Mouse (Mus musculus): Measurements from ENCODE around the gene Stk24. TPM values are rescaled to one million over a fixed set of nuclear protein-coding genes. Genes with fewer than 3 reads are reported as not detected.

The Stk24 gene
- total and polyA plus RNA-seq, 2 experiments from 2014 or later = 15.0 to 18.7 TPM

DNA sequence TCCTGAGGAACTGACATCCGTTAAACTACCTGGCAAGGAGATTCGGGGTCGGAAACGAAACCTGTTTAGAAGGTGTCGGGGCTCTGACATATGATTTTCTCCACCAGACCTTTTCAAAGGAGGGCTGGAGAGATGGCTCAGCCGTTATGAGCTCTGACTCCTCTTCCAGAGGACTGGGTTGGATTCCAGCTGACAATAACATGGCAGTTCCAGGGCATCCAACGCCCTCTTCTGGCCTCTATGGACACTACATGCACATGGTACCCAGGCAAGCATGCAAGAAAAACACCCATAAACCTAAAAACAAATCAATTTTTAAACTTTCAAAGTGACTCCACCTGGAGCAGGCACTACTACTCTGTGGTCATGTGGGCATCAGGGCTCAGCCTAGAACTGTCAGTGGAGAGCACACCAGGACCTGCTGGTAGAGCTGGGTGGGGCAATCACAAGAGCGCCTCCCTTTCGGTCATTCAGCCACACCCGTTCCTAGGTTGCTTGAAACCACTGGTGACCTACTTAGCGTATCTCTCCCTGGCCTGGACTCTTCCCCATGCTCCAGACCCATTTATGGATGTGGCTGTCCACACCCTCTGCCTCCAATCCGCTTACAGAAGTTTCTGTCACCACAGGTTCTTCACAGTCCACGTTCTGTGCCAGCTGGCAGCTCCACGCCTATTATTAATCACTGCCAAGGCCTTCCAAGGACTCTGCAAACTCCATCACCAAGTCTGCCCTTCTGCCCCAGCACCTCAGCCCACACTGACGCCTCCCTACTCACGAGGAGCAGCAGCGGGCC is 18.3 kb downstream of the Stk24 start:
- 0 out of 2 replicates have a peak, but pooled peaks have one; percentile 38 for ATAC-seq
- Histone ChIP-seq H3K27me3 (ENCODE audit: insufficient read depth, low read length) (no peaks in the 10 kb centered on the region), H3K4me2 (ENCODE audit: low read depth, low read length) (no peak overlapping the region), H3K9ac (replicated peaks; ENCODE audit: low read length) (no peak overlapping the region), H3K36me3 (ENCODE audit: insufficient read depth, low read length) (no peaks in the 10 kb centered on the region), H3K27ac (no peak overlapping the region), H3K9me3 (ENCODE audit: low read length) (no peaks in the 10 kb centered on the region), H3K4me1 (ENCODE audit: insufficient read depth, low read length) (peaks cover 7% of the 10 kb centered on the region; the same call in 1 of the 2 replicates), H3K4me3 (ENCODE audit: low read length) (no peak overlapping the region)
- 0 out of 2 replicates have a peak, but pooled peaks have one; percentile 10 for TF ChIP-seq CTCF (IDR thresholded peaks at IDR 0.05; ENCODE audit: low read depth)
- WGBS = 75% methylated on average over 17 of the region's 17 CpGs
- DNase-seq (ENCODE audit: low spot score) = peak; percentile 63

GRCm38 (mm10) chr14:121359850-121360249 is 20.0 kb downstream of the Stk24 start:
- no peaks in the 10 kb centered on the region for H3K9me3 ChIP-seq (ENCODE audit: low read length)
- H3K27ac ChIP-seq = no peak overlapping the region
- DNase-seq (ENCODE audit: low spot score) (no peak), ATAC-seq (no peak)
- no peak for TF ChIP-seq CTCF (IDR thresholded peaks at IDR 0.05; ENCODE audit: low read depth)
- H3K36me3 ChIP-seq (ENCODE audit: insufficient read depth, low read length) = no peaks in the 10 kb centered on the region
- H3K9ac ChIP-seq (replicated peaks; ENCODE audit: low read length) = no peak overlapping the region
- no peak overlapping the region for H3K4me3 ChIP-seq (ENCODE audit: low read length)
- no peaks in the 10 kb centered on the region for H3K4me1 ChIP-seq (ENCODE audit: insufficient read depth, low read length)
- 69% methylated on average over 8 of the region's 8 CpGs for WGBS
- no peaks in the 10 kb centered on the region for H3K27me3 ChIP-seq (ENCODE audit: insufficient read depth, low read length)
- no peak overlapping the region for H3K4me2 ChIP-seq (ENCODE audit: low read depth, low read length)

- H3K4me1 ChIP-seq (ENCODE audit: insufficient read depth, low read length) = no peaks in the 10 kb centered on the region
- H3K36me3 ChIP-seq (ENCODE audit: insufficient read depth, low read length) = no peaks in the 10 kb centered on the region
- no peak overlapping the region for H3K4me3 ChIP-seq (ENCODE audit: low read length)
- 66% methylated on average over 3 of the region's 3 CpGs for WGBS
- H3K27ac ChIP-seq = no peak overlapping the region
- H3K9ac ChIP-seq (replicated peaks; ENCODE audit: low read length) = no peak overlapping the region
- H3K4me2 ChIP-seq (ENCODE audit: low read depth, low read length) = no peak overlapping the region
- DNase-seq (ENCODE audit: low spot score) (no peak), ATAC-seq (no peak)
- H3K27me3 ChIP-seq (ENCODE audit: insufficient read depth, low read length) = no peaks in the 10 kb centered on the region
- no peaks in the 10 kb centered on the region for H3K9me3 ChIP-seq (ENCODE audit: low read length)
- no peak for TF ChIP-seq CTCF (IDR thresholded peaks at IDR 0.05; ENCODE audit: low read depth)
These were observed 20.8 kb downstream of the Stk24 start for GRCm38 (mm10) chr14:121359015-121359414.

DNA sequence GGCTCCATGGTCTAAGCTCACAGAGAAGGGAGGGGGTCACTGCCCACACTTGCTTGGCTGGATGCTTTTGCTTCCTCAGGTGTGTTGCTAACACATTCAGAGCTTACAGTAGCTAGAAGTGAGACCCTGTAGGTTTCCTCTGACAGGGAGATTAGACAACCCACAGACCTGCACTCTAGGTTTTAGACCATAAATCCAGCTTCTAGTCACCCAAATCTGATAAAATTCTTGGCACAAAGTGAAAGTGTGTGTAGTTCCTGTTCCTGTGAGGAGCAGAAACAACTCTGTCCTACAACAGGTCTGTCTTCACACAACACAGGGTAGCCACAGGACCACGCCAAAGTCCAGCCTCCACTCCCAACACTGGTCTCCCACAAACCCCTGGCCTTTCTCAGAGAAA is 21.5 kb downstream of the Stk24 start:
- 96% methylated on average over 1 of the region's 1 CpGs for WGBS
- H3K27ac ChIP-seq = no peak overlapping the region
- H3K4me3 ChIP-seq (ENCODE audit: low read length) = no peak overlapping the region
- no peaks in the 10 kb centered on the region for H3K9me3 ChIP-seq (ENCODE audit: low read length)
- H3K4me1 ChIP-seq (ENCODE audit: insufficient read depth, low read length) = no peaks in the 10 kb centered on the region
- no peak for ATAC-seq
- no peaks in the 10 kb centered on the region for H3K27me3 ChIP-seq (ENCODE audit: insufficient read depth, low read length)
- H3K9ac ChIP-seq (replicated peaks; ENCODE audit: low read length) = no peak overlapping the region
- DNase-seq (ENCODE audit: low spot score) = no peak
- no peaks in the 10 kb centered on the region for H3K36me3 ChIP-seq (ENCODE audit: insufficient read depth, low read length)
- H3K4me2 ChIP-seq (ENCODE audit: low read depth, low read length) = no peak overlapping the region
- TF ChIP-seq CTCF (IDR thresholded peaks at IDR 0.05; ENCODE audit: low read depth) = no peak

- no peaks in the 10 kb centered on the region for H3K36me3 ChIP-seq (ENCODE audit: insufficient read depth, low read length)
- no peak for TF ChIP-seq CTCF (IDR thresholded peaks at IDR 0.05; ENCODE audit: low read depth)
- H3K27me3 ChIP-seq (ENCODE audit: insufficient read depth, low read length) = no peaks in the 10 kb centered on the region
- no peaks in the 10 kb centered on the region for H3K9me3 ChIP-seq (ENCODE audit: low read length)
- peak; percentile 27 for DNase-seq (ENCODE audit: low spot score)
- H3K9ac ChIP-seq (replicated peaks; ENCODE audit: low read length) = no peak overlapping the region
- no peak overlapping the region for H3K27ac ChIP-seq
- no peak for ATAC-seq
- no peak overlapping the region for H3K4me2 ChIP-seq (ENCODE audit: low read depth, low read length)
- peaks cover 3% of the 10 kb centered on the region; the same call in 1 of the 2 replicates for H3K4me1 ChIP-seq (ENCODE audit: insufficient read depth, low read length)
- no peak overlapping the region for H3K4me3 ChIP-seq (ENCODE audit: low read length)
- WGBS = 66% methylated on average over 8 of the region's 8 CpGs
These were observed 23.4 kb downstream of the Stk24 start for GRCm38 (mm10) chr14:121356336-121356862.

DNA sequence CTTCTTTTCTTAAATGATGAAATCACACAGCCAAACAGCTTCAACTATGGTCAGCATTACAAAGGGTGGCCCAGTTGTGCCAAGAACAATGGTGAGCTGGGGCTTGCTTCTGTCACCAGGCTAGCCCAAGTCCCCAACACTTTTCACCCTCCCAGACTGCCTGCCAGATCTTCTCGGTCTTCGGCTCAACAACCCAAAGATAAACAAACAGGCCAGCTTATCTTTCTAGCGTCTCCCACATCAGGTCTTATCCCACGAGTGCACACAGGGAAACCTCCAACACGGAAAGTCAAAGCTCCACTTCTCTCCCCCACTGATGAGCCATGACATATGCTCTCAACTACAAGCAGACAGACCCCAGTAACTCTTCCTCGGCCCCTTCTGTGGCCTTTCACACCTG is 24.1 kb downstream of the Stk24 start:
- Histone ChIP-seq H3K27me3 (ENCODE audit: insufficient read depth, low read length) (no peaks in the 10 kb centered on the region), H3K9ac (replicated peaks; ENCODE audit: low read length) (no peak overlapping the region), H3K36me3 (ENCODE audit: insufficient read depth, low read length) (no peaks in the 10 kb centered on the region), H3K9me3 (ENCODE audit: low read length) (no peaks in the 10 kb centered on the region), H3K4me2 (ENCODE audit: low read depth, low read length) (no peak overlapping the region), H3K4me3 (ENCODE audit: low read length) (no peak overlapping the region), H3K4me1 (ENCODE audit: insufficient read depth, low read length) (peaks cover 3% of the 10 kb centered on the region; the same call in 1 of the 2 replicates), H3K27ac (no peak overlapping the region)
- TF ChIP-seq CTCF (IDR thresholded peaks at IDR 0.05; ENCODE audit: low read depth) = no peak
- ATAC-seq (no peak), DNase-seq (ENCODE audit: low spot score) (no peak)
- 72% methylated on average over 6 of the region's 6 CpGs for WGBS

Data from hindbrain, postnatal 0 days (tissue).